Mouse (Mus musculus) layer of hippocampus, adult 18-20 months (tissue): Measurements from ENCODE around the gene Ppfibp1. TPM values are rescaled to one million over a fixed set of nuclear protein-coding genes. Genes with fewer than 3 reads are reported as not detected.

Experiments
- DNase-seq, 2 experiments: peaks; one replicate each; pipeline ENCODE4 v3.0.0; 2022; ENCODE audit warnings: low spot score in 2 of 2
- total RNA-seq, 2 experiments: library from RNA; stranded (reverse); gene quantifications; 2 replicates each; pipeline ENCODE4 v1.2.3; 2021

Gene Ppfibp1
- total RNA-seq, 2 experiments from 2014 or later, result 34.8 to 39.9 TPM

GRCm38 (mm10) chr6:146955896-146956295, 67.6 kb downstream of the Ppfibp1 start:
- peak; percentile 16 to 44 for DNase-seq

- DNase-seq, result no peak
Observed at GRCm38 (mm10) chr6:146956961-146957360, 68.7 kb downstream of the Ppfibp1 start.

- DNase-seq, result no peak
Observed at GRCm38 (mm10) chr6:146958694-146959093, 70.4 kb downstream of the Ppfibp1 start.

GRCm38 (mm10) chr6:146959908-146960680, 71.8 kb downstream of the Ppfibp1 start:
- no peak for DNase-seq

- no peak for DNase-seq
Observed at GRCm38 (mm10) chr6:146960956-146961355, 72.7 kb downstream of the Ppfibp1 start.

GRCm38 (mm10) chr6:146961832-146962481, 73.7 kb downstream of the Ppfibp1 start:
- DNase-seq, result peak in 1 of 2 experiments; percentile 56

- no peak for DNase-seq
Observed at GRCm38 (mm10) chr6:146963396-146964150, 75.3 kb downstream of the Ppfibp1 start.

GRCm38 (mm10) chr6:146965139-146965772, 77.0 kb downstream of the Ppfibp1 start:
- DNase-seq, result no peak

- no peak for DNase-seq
Observed at GRCm38 (mm10) chr6:146966446-146967019, 78.2 kb downstream of the Ppfibp1 start.

GRCm38 (mm10) chr6:146967836-146968235, 79.5 kb downstream of the Ppfibp1 start:
- DNase-seq, result no peak

GRCm38 (mm10) chr6:146970811-146971210, 82.5 kb downstream of the Ppfibp1 start:
- DNase-seq, result no peak

- no peak for DNase-seq
Observed at GRCm38 (mm10) chr6:146971366-146971765, 83.1 kb downstream of the Ppfibp1 start.

GRCm38 (mm10) chr6:146972009-146972408, 83.7 kb downstream of the Ppfibp1 start:
- no peak for DNase-seq

GRCm38 (mm10) chr6:146972740-146973139, 84.5 kb downstream of the Ppfibp1 start:
- DNase-seq, result no peak

GRCm38 (mm10) chr6:146973406-146973805, 85.1 kb downstream of the Ppfibp1 start:
- peak in 1 of 2 experiments; percentile 58 for DNase-seq

- DNase-seq, result no peak
Observed at GRCm38 (mm10) chr6:146973830-146974229, 85.5 kb downstream of the Ppfibp1 start.

- DNase-seq, result no peak
Observed at GRCm38 (mm10) chr6:146976446-146976845, 88.2 kb downstream of the Ppfibp1 start.

GRCm38 (mm10) chr6:146978691-146979114, 90.4 kb downstream of the Ppfibp1 start:
- DNase-seq, result no peak

GRCm38 (mm10) chr6:146979115-146979744, 90.9 kb downstream of the Ppfibp1 start:
- DNase-seq, result no peak

- no peak for DNase-seq
Observed at GRCm38 (mm10) chr6:146979953-146980352, 91.7 kb downstream of the Ppfibp1 start.
